Comparison of ENCODE assay signal across 8 mouse cellular contexts in genomic region chr13:55444937-55445315, GRCm38 (mm10). TPM values are rescaled to one million over a fixed set of nuclear protein-coding genes. Genes with fewer than 3 reads are reported as not detected.
A peak's percentile ranks its signal among the peaks of the same experiment; 100 is the strongest.
DNase-seq lines count a peak whose midpoint lies in the region; ATAC-seq lines count a peak whose summit lies in the region.

Grk6 (plus strand) TSS chr13:55445072.

- H3K4me3 ChIP-seq in hindbrain, embryonic 14.5 days (replicated peaks; ENCODE audit: low read length): peak within 1 kb of the TSS; percentile 70

- no peaks in the 10 kb centered on the region for H3K9me3 ChIP-seq in hindbrain, embryonic 14.5 days (ENCODE audit: control insufficient read depth, low read length)

- H3K27me3 ChIP-seq in hindbrain, embryonic 14.5 days (ENCODE audit: control insufficient read depth, insufficient read depth, low read length): no peaks in the 10 kb centered on the region

- peak within 1 kb of the TSS; percentile 69 for H3K4me2 ChIP-seq in hindbrain, embryonic 14.5 days (replicated peaks)

- ATAC-seq in hindbrain, embryonic 14.5 days (ENCODE audit: low FRiP score): peak; percentile 96

- peak; percentile 100 for DNase-seq in R1 (ENCODE audit: low read depth, low spot score)
- peak; percentile 99 for DNase-seq in cerebellum, postnatal 25 days
- peak; percentile 96 to 99 for DNase-seq in frontal cortex, postnatal 25 days (ENCODE audit: low spot score in 2 of 2)
- peak; percentile 98 for DNase-seq in hindbrain, embryonic 14.5 days (ENCODE audit: low spot score)
- peak; percentile 99 to 100 for DNase-seq in layer of hippocampus, postnatal 36 days
- DNase-seq in lung, postnatal 36 days: peak; percentile 100
- peak; percentile 100 for DNase-seq in retina, postnatal 1 day
- DNase-seq in urinary bladder, adult 18-20 months (ENCODE audit: low spot score in 2 of 2): peak; percentile 99 to 100

- under 1% methylated on average over 33 of the region's 35 CpGs for WGBS in hindbrain, embryonic 14.5 days

- peaks cover 18% of the 10 kb centered on the region for H3K4me1 ChIP-seq in hindbrain, embryonic 14.5 days (replicated peaks; ENCODE audit: control insufficient read depth, insufficient read depth, low read length)

- H3K9ac ChIP-seq in hindbrain, embryonic 14.5 days: peak within 1 kb of the TSS; percentile 91

- peak within 1 kb of the TSS; percentile 95 for H3K27ac ChIP-seq in hindbrain, embryonic 14.5 days

- H3K36me3 ChIP-seq in hindbrain, embryonic 14.5 days (replicated peaks; ENCODE audit: control insufficient read depth, insufficient read depth): 0 out of 2 replicates have a peak, but pooled peaks cover 3% of the 10 kb centered on the region

RNA-seq across cellular contexts. Expression of gene Grk6, which starts in this region (rescaled TPM):
- polyA plus RNA-seq in hindbrain, embryonic 14.5 days (2014; fragmentation: Nextera tagmentation; extraction: Ambion mirVana): 41.9 and 42.7 TPM in 2 replicates
- total RNA-seq in layer of hippocampus, postnatal 36 days (2021): 10 to 100 TPM; 67.7 to 71.1 TPM

Comparison
In these comparisons a context has a peak if more than half of its experiments do, and no peak if none do; other contexts are left out.
1. Peak in every context shown above with its lines: DNase-seq, ATAC-seq, H3K4me3 ChIP-seq and H3K27ac ChIP-seq.